Mouse (Mus musculus) testis, adult 2 months (tissue): Measurements from ENCODE around the gene Fmo6. TPM values are rescaled to one million over a fixed set of nuclear protein-coding genes. Genes with fewer than 3 reads are reported as not detected.

Experiments
- H3K27ac ChIP-seq: fragments of 200-500 bp; 2 replicates; pipeline ENCODE4 v1.5.1; 2012; ENCODE audit warnings: low read depth, low read length; ENCODE audit not compliant: control insufficient read depth, insufficient read depth
- H3K27me3 ChIP-seq: fragments of 200-500 bp; 2 replicates; pipeline ENCODE4 v1.6.1; 2012; ENCODE audit warnings: mild to moderate bottlenecking, low read length, moderate library complexity; ENCODE audit not compliant: control insufficient read depth, insufficient read depth
- H3K36me3 ChIP-seq: fragments of 200-500 bp; 2 replicates; pipeline ENCODE4 v1.6.1; 2012; ENCODE audit warnings: mild to moderate bottlenecking, low read length; ENCODE audit not compliant: control insufficient read depth, insufficient read depth
- H3K4me1 ChIP-seq: fragments of 200-500 bp; 2 replicates; pipeline ENCODE4 v1.6.1; 2012; ENCODE audit warnings: low read length; ENCODE audit not compliant: control insufficient read depth, insufficient read depth
- H3K4me3 ChIP-seq: fragments of 200-500 bp; 2 replicates; pipeline ENCODE4 v1.5.1; 2012; ENCODE audit warnings: low read depth, mild to moderate bottlenecking, low read length, moderate library complexity, mixed read lengths; ENCODE audit not compliant: control insufficient read depth
- CTCF ChIP-seq: fragments of 200-500 bp; IDR thresholded peaks from 2 replicates; pipeline ENCODE4 v1.5.1; 2012; ENCODE audit warnings: low read depth, mild to moderate bottlenecking, inconsistent platforms, low read length, moderate library complexity; ENCODE audit not compliant: control insufficient read depth, insufficient read depth, insufficient replicate concordance
- POLR2A ChIP-seq: fragments of 200-500 bp; IDR thresholded peaks from 2 replicates; pipeline ENCODE4 v1.6.1; 2012; ENCODE audit warnings: low read depth, mild to moderate bottlenecking, inconsistent platforms, low read length, moderate library complexity; ENCODE audit not compliant: control insufficient read depth
- polyA plus RNA-seq: library from polyadenylated mRNA; depleted of rRNA; stranded (reverse); fragments of >200 nt; gene quantifications from 2 replicates; pipeline ENCODE4 v1.2.3, GENCODE M21; 2012

Gene Fmo6
- polyA plus RNA-seq, 1 experiment: 0.11 TPM

GRCm38 (mm10) chr1:162901879-162902278 lies 35.4 kb downstream of the Fmo6 start:
- TF ChIP-seq POLR2A (no peak), CTCF (no peak)
- H3K4me3 ChIP-seq: no peak overlapping the region
- no peaks in the 10 kb centered on the region for H3K36me3 ChIP-seq
- no peaks in the 10 kb centered on the region for H3K27me3 ChIP-seq
- H3K4me1 ChIP-seq: no peaks in the 10 kb centered on the region
- H3K27ac ChIP-seq: no peak overlapping the region

GRCm38 (mm10) chr1:162897838-162898811 lies 39.2 kb downstream of the Fmo6 start, which contains the start of gene Fmo2:
Fmo2 (minus strand) TSS chr1:162898726.
- TF ChIP-seq POLR2A (no peak), CTCF (no peak)
- no peaks in the 10 kb centered on the region for H3K27me3 ChIP-seq
- no peak within 1 kb of the TSS for H3K4me3 ChIP-seq
- H3K4me1 ChIP-seq: no peaks in the 10 kb centered on the region
- no peak within 1 kb of the TSS for H3K27ac ChIP-seq
- H3K36me3 ChIP-seq: no peaks in the 10 kb centered on the region

- no peak overlapping the region for H3K4me3 ChIP-seq
- no peaks in the 10 kb centered on the region for H3K4me1 ChIP-seq
- no peak overlapping the region for H3K27ac ChIP-seq
- no peaks in the 10 kb centered on the region for H3K27me3 ChIP-seq
- H3K36me3 ChIP-seq: no peaks in the 10 kb centered on the region
- TF ChIP-seq POLR2A (no peak), CTCF (peak; percentile 33; the same call in 1 of the 2 replicates)
Measured at GRCm38 (mm10) chr1:162895900-162896299, 41.4 kb downstream of the Fmo6 start.

- Histone ChIP-seq H3K4me3 (no peak overlapping the region), H3K27ac (no peak overlapping the region), H3K4me1 (no peaks in the 10 kb centered on the region), H3K36me3 (no peaks in the 10 kb centered on the region), H3K27me3 (no peaks in the 10 kb centered on the region)
- no peak for TF ChIP-seq CTCF
- TF ChIP-seq POLR2A: no peak
Measured at GRCm38 (mm10) chr1:162893014-162893413, 44.3 kb downstream of the Fmo6 start.

- no peak overlapping the region for H3K4me3 ChIP-seq
- H3K36me3 ChIP-seq: no peaks in the 10 kb centered on the region
- H3K27ac ChIP-seq: peak overlapping the region; percentile 68; the same call in 1 of the 2 replicates
- no peak for TF ChIP-seq POLR2A
- no peak for TF ChIP-seq CTCF
- no peaks in the 10 kb centered on the region for H3K27me3 ChIP-seq
- no peaks in the 10 kb centered on the region for H3K4me1 ChIP-seq
Measured at GRCm38 (mm10) chr1:162891980-162892451, 45.3 kb downstream of the Fmo6 start.

GRCm38 (mm10) chr1:162888646-162889045 lies 48.7 kb downstream of the Fmo6 start:
- Histone ChIP-seq H3K27ac (no peak overlapping the region), H3K4me1 (no peaks in the 10 kb centered on the region), H3K4me3 (no peak overlapping the region), H3K27me3 (no peaks in the 10 kb centered on the region), H3K36me3 (no peaks in the 10 kb centered on the region)
- TF ChIP-seq POLR2A (no peak), CTCF (no peak)

- no peaks in the 10 kb centered on the region for H3K4me1 ChIP-seq
- no peaks in the 10 kb centered on the region for H3K36me3 ChIP-seq
- no peak overlapping the region for H3K27ac ChIP-seq
- no peak overlapping the region for H3K4me3 ChIP-seq
- TF ChIP-seq POLR2A: no peak
- TF ChIP-seq CTCF: no peak
- H3K27me3 ChIP-seq: no peaks in the 10 kb centered on the region
Measured at GRCm38 (mm10) chr1:162887644-162888043, 49.7 kb downstream of the Fmo6 start.
